Mouse (Mus musculus) neural tube, embryonic 14.5 days (tissue): ENCODE results near the gene Ormdl1. TPM values are rescaled to one million over a fixed set of nuclear protein-coding genes. Genes with fewer than 3 reads are reported as not detected.
"Not testable (repeated sequence)": the region's sequence is repeated elsewhere in the genome, so short reads cannot be mapped to it uniquely, and the experiment has no call there.

Experiments
- ATAC-seq: fragments of 200-750 bp; cut with Nextera tagmentation; 2 replicates; pipeline ENCODE4 v1.8.0; 2017; ENCODE audit warnings: low read depth, mild to moderate bottlenecking, moderate TSS enrichment, moderate library complexity
- H3K27ac ChIP-seq: fragments of 300-500 bp; sonication (generic); 2 replicates; pipeline ENCODE4 v1.5.1; 2014; ENCODE audit warnings: low read depth, mild to moderate bottlenecking, control low read depth, low read length, moderate library complexity, mixed read lengths
- H3K27me3 ChIP-seq: fragments of 300-500 bp; sonication (generic); 2 replicates; pipeline ENCODE4 v1.6.1; 2014; ENCODE audit warnings: low read length; ENCODE audit not compliant: control insufficient read depth, insufficient read depth
- H3K36me3 ChIP-seq: fragments of 300-500 bp; sonication (generic); 2 replicates; pipeline ENCODE4 v1.6.1; 2014; ENCODE audit warnings: low read length, mixed read lengths; ENCODE audit not compliant: control insufficient read depth, insufficient read depth
- H3K4me1 ChIP-seq: fragments of 300-500 bp; sonication (generic); 2 replicates; pipeline ENCODE4 v1.6.1; 2014; ENCODE audit warnings: low read length; ENCODE audit not compliant: control insufficient read depth, insufficient read depth
- H3K4me2 ChIP-seq: fragments of 300-500 bp; sonication (generic); 2 replicates; pipeline ENCODE4 v1.6.1; 2014; ENCODE audit warnings: mild to moderate bottlenecking, low read depth, low read length, control low read depth
- H3K4me3 ChIP-seq: fragments of 300-500 bp; sonication (generic); 2 replicates; pipeline ENCODE4 v1.5.1; 2014; ENCODE audit warnings: low read depth, low read length, control low read depth, mixed read lengths
- H3K9ac ChIP-seq: fragments of 300-500 bp; sonication (generic); replicated peaks from 2 replicates; pipeline ENCODE4 v1.6.1; 2014; ENCODE audit warnings: low read depth, mild to moderate bottlenecking, control low read depth, low read length, mixed read lengths
- H3K9me3 ChIP-seq: fragments of 300-500 bp; sonication (generic); 2 replicates; pipeline ENCODE4 v1.6.1; 2016; ENCODE audit warnings: low read length; ENCODE audit not compliant: control insufficient read depth
- WGBS: fragments of 180-500 bp; shearing (Covaris S2); extraction: QIAGEN DNeasy Blood & Tissue Kit; methylation state at CpG from one replicate; pipeline ENCODE4 v1.1.7; 2014; 5-methylcytosine and 5-hydroxymethylcytosine counted together
- polyA plus RNA-seq: library from polyadenylated mRNA; unstranded; fragments of >200 nt; fragmentation: Nextera tagmentation; extraction: Ambion mirVana; gene quantifications from 2 replicates; pipeline ENCODE4 v1.2.1, GENCODE M21; 2014

Ormdl1 gene
- 51.6 and 52.6 TPM in 2 replicates for polyA plus RNA-seq

- H3K9ac ChIP-seq = peak within 1 kb of the TSS; percentile 74
- no peaks in the 10 kb centered on the region for H3K9me3 ChIP-seq
- H3K4me1 ChIP-seq = peaks cover 3% of the 10 kb centered on the region; the same call in 1 of the 2 replicates
- ATAC-seq = peak; percentile 100
- peak within 1 kb of the TSS; percentile 69 for H3K27ac ChIP-seq
- under 1% methylated on average over 66 of the region's 66 CpGs for WGBS
- peak within 1 kb of the TSS; percentile 62 for H3K4me3 ChIP-seq
- H3K4me2 ChIP-seq = peak within 1 kb of the TSS; percentile 68
- peaks cover 3% of the 10 kb centered on the region; the same call in 1 of the 2 replicates for H3K36me3 ChIP-seq
- no peaks in the 10 kb centered on the region for H3K27me3 ChIP-seq
Observed at GRCm38 (mm10) chr1:53296581-53297383, at the start of gene Ormdl1, which contains the start of the genes Pms1 and Gm28778. Gene Ormdl1 (plus strand): TSS chr1:53297095. Gene Pms1 (minus strand): TSS chr1:53297018. Gene Gm28778 (plus strand): TSS chr1:53297111.

GRCm38 (mm10) chr1:53264958-53265612, 31.8 kb upstream of the Ormdl1 start:
- not testable (repeated sequence) for H3K4me2 ChIP-seq, H3K27ac ChIP-seq, H3K27me3 ChIP-seq, H3K9ac ChIP-seq, H3K4me1 ChIP-seq, H3K36me3 ChIP-seq, H3K9me3 ChIP-seq, H3K4me3 ChIP-seq, ATAC-seq

GRCm38 (mm10) chr1:53269901-53270300, 27.0 kb upstream of the Ormdl1 start:
- no peak for ATAC-seq
- no peak overlapping the region for H3K4me3 ChIP-seq

GRCm38 (mm10) chr1:53272646-53273045, 24.2 kb upstream of the Ormdl1 start:
- Histone ChIP-seq H3K4me3 (no peak overlapping the region), H3K4me2 (no peak overlapping the region), H3K27me3 (no peaks in the 10 kb centered on the region), H3K9me3 (no peaks in the 10 kb centered on the region), H3K27ac (no peak overlapping the region), H3K36me3 (no peaks in the 10 kb centered on the region), H3K4me1 (no peaks in the 10 kb centered on the region), H3K9ac (no peak overlapping the region)
- ATAC-seq = 0 out of 2 replicates have a peak, but pooled peaks have one; percentile 44

More at GRCm38 (mm10) chr1:53269901-53270300, 27.0 kb upstream of the Ormdl1 start:
- no peaks in the 10 kb centered on the region for H3K36me3 ChIP-seq
- H3K9ac ChIP-seq = no peak overlapping the region
- 89% methylated on average over 3 of the region's 3 CpGs for WGBS
- H3K4me1 ChIP-seq = no peaks in the 10 kb centered on the region
- H3K9me3 ChIP-seq = no peaks in the 10 kb centered on the region
- H3K27me3 ChIP-seq = no peaks in the 10 kb centered on the region
- H3K27ac ChIP-seq = no peak overlapping the region
- H3K4me2 ChIP-seq = no peak overlapping the region

GRCm38 (mm10) chr1:53291197-53291596, 5.7 kb upstream of the Ormdl1 start:
- Histone ChIP-seq H3K4me1 (no peaks in the 10 kb centered on the region), H3K4me3 (no peak overlapping the region), H3K36me3 (no peaks in the 10 kb centered on the region), H3K9me3 (no peaks in the 10 kb centered on the region), H3K27me3 (no peaks in the 10 kb centered on the region), H3K4me2 (no peak overlapping the region), H3K9ac (no peak overlapping the region), H3K27ac (no peak overlapping the region)
- ATAC-seq = no peak
- WGBS = 89% methylated on average over 3 of the region's 3 CpGs

GRCm38 (mm10) chr1:53300506-53300905, 3.6 kb downstream of the Ormdl1 start:
- H3K4me1 ChIP-seq = peaks cover 3% of the 10 kb centered on the region; the same call in 1 of the 2 replicates
- H3K4me2 ChIP-seq = no peak overlapping the region
- no peaks in the 10 kb centered on the region for H3K9me3 ChIP-seq
- ATAC-seq = no peak
- 94% methylated on average over 4 of the region's 4 CpGs for WGBS
- H3K27ac ChIP-seq = no peak overlapping the region
- peaks cover 3% of the 10 kb centered on the region; the same call in 1 of the 2 replicates for H3K36me3 ChIP-seq
- H3K9ac ChIP-seq = no peak overlapping the region
- no peaks in the 10 kb centered on the region for H3K27me3 ChIP-seq
- no peak overlapping the region for H3K4me3 ChIP-seq

- peak within 1 kb of the TSS; percentile 45 for H3K4me3 ChIP-seq
- WGBS = 2% methylated on average over 27 of the region's 27 CpGs
- H3K4me1 ChIP-seq = 0 out of 2 replicates have a peak, but pooled peaks cover 4% of the 10 kb centered on the region
- peak within 1 kb of the TSS; percentile 46 for H3K4me2 ChIP-seq
- peak within 1 kb of the TSS; percentile 62 for H3K9ac ChIP-seq
- H3K27ac ChIP-seq = peak within 1 kb of the TSS; percentile 82
- ATAC-seq = peak; percentile 99
- no peaks in the 10 kb centered on the region for H3K9me3 ChIP-seq
- peaks cover 2% of the 10 kb centered on the region for H3K36me3 ChIP-seq
- no peaks in the 10 kb centered on the region for H3K27me3 ChIP-seq
Observed at GRCm38 (mm10) chr1:53312989-53313967, 16.4 kb downstream of the Ormdl1 start, which contains the start of gene Osgepl1. Gene Osgepl1 (plus strand): TSS chr1:53313624.

GRCm38 (mm10) chr1:53321662-53322344, 24.9 kb downstream of the Ormdl1 start:
- 96% methylated on average over 4 of the region's 4 CpGs for WGBS
- no peak for ATAC-seq
- H3K36me3 ChIP-seq = peaks cover 17% of the 10 kb centered on the region

More at GRCm38 (mm10) chr1:53321662-53322344, 24.9 kb downstream of the Ormdl1 start:
- Histone ChIP-seq H3K27ac (no peak overlapping the region), H3K4me3 (no peak overlapping the region), H3K9me3 (no peaks in the 10 kb centered on the region), H3K4me2 (no peak overlapping the region), H3K27me3 (no peaks in the 10 kb centered on the region), H3K9ac (no peak overlapping the region), H3K4me1 (no peaks in the 10 kb centered on the region)
